8 mouse cellular contexts compared by ENCODE assay signal in the genomic region with DNA sequence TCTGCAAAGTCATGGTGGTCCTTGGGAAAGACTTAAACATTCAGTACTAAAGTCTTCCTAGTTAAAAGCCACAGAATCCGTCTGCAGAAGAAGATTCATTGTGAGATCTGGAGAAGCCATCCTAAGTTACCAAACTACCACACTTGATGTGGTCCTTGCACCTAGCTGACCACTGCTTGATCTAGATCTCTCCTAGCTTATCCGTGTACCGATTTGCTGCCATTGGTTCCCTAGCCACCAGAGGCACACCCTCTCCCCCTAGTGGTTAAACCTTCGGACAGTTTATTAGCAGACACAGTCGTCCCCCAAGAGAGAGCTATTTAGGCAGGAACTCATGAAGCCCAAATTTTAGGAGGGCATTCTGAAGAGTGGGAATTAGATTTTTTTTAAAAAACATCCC. TPM values are rescaled to one million over a fixed set of nuclear protein-coding genes. Genes with fewer than 3 reads are reported as not detected.
DNase-seq lines count a peak whose midpoint lies in the region; ATAC-seq and TF ChIP-seq lines count a peak whose summit lies in the region.

No protein-coding gene starts in this region.

- peaks cover 3% of the 10 kb centered on the region for H3K27me3 ChIP-seq in spleen, adult 2 months (ENCODE audit: control insufficient read depth, insufficient read depth, low read length)
- no peaks in the 10 kb centered on the region for H3K27me3 ChIP-seq in megakaryocyte, embryonic 14.5 days (replicated peaks)

- H3K9me3 ChIP-seq in megakaryocyte, embryonic 14.5 days = no peaks in the 10 kb centered on the region

- peak; percentile 41; the same call in 1 of the 2 replicates for TF ChIP-seq CTCF in spleen, adult 2 months (IDR thresholded peaks at IDR 0.05; ENCODE audit: extremely low read depth, insufficient read depth, insufficient read length, insufficient replicate concordance)
- peak; percentile 76 for TF ChIP-seq CTCF in left cerebral cortex, adult 2 months (IDR thresholded peaks at IDR 0.05)

- H3K36me3 ChIP-seq in spleen, adult 2 months (ENCODE audit: control insufficient read depth, insufficient read depth, low read length) = no peaks in the 10 kb centered on the region
- H3K36me3 ChIP-seq in megakaryocyte, embryonic 14.5 days (replicated peaks; ENCODE audit: low read length) = no peaks in the 10 kb centered on the region

- peaks cover 2% of the 10 kb centered on the region; the same call in 1 of the 2 replicates for H3K4me1 ChIP-seq in spleen, adult 2 months (ENCODE audit: control insufficient read depth, insufficient read depth, insufficient read length)
- H3K4me1 ChIP-seq in megakaryocyte, embryonic 14.5 days = peaks cover 10% of the 10 kb centered on the region

- peak in 1 of 2 experiments; percentile 27 for DNase-seq in spleen, adult 2 months (ENCODE audit: low read depth in 1 of 2, low spot score in 2 of 2)
- DNase-seq in spleen, adult 12 weeks (ENCODE audit: low spot score) = no peak
- DNase-seq in cerebellum, postnatal 10 days = peak; percentile 78 to 88
- peak; percentile 28 for DNase-seq in gastrocnemius, postnatal 14 days
- peak; percentile 28 to 43 for DNase-seq in left cerebral cortex, adult 2 months (ENCODE audit: extremely low spot score in 1 of 2, low spot score in 2 of 2)
- peak; percentile 38 to 54 for DNase-seq in spleen, postnatal 36 days (ENCODE audit: low spot score in 2 of 2)

- intact Hi-C loops in gastrocnemius, postnatal 14 days (cut with DNase I; ENCODE audit: low total_unique reads) = loop anchor here (5.0 kb wide), 1 partner anchor 447 kb away; no protein-coding TSS in a partner anchor
- intact Hi-C loops in left cerebral cortex, adult 2 months (cut with DNase I) = loop anchor here (1.0 to 5.0 kb wide), 3 partner anchors 252 to 447 kb away; no protein-coding TSS in a partner anchor

- ATAC-seq in inflammation-experienced regulatory T-cells, adult 6 months = peak; percentile 48

- H3K4me3 ChIP-seq in spleen, adult 2 months (ENCODE audit: extremely low read depth, insufficient read depth, insufficient read length) = no peak overlapping the region
- H3K4me3 ChIP-seq in left cerebral cortex, adult 2 months = no peak overlapping the region
- H3K4me3 ChIP-seq in megakaryocyte, embryonic 14.5 days (replicated peaks) = peak overlapping the region; percentile 92

- WGBS in spleen, adult 2 months = 2% methylated on average over 5 of the region's 5 CpGs

- no peak for TF ChIP-seq POLR2A in spleen, adult 2 months (IDR thresholded peaks at IDR 0.05; ENCODE audit: low read depth, low read length)

- H3K27ac ChIP-seq in spleen, adult 2 months (ENCODE audit: insufficient read depth, low read length) = no peak overlapping the region
- no peak overlapping the region for H3K27ac ChIP-seq in left cerebral cortex, adult 2 months

RNA-seq across cellular contexts. Expression of a gene that starts 1.9 kb away (rescaled TPM):
- 0.89 and 1.3 TPM in 2 replicates for polyA plus RNA-seq in spleen, adult 2 months (2012; rRNA removed)
- total RNA-seq in gastrocnemius, postnatal 14 days (2021) = 1 to 10 TPM; 7.2 to 7.4 TPM
- 100 to 1,000 TPM; 466 to 742 (median 572) TPM for polyA plus RNA-seq in inflammation-experienced regulatory T-cells, adult 6 months (2017; shearing (Covaris generic))
- total RNA-seq in left cerebral cortex, adult 2 months (2021) = 1 to 10 TPM; 3.7 to 4.8 TPM
- 1.7 TPM in 1 of 2 replicates, not detected in the other for polyA plus RNA-seq in megakaryocyte, embryonic 14.5 days (2012; ENCODE audit: insufficient read depth, low replicate concordance)

Comparison
In these comparisons a context has a peak if more than half of its experiments do, and no peak if none do; other contexts are left out.
1. RNA of a gene that starts 1.9 kb away (polyA plus RNA-seq): 466 to 742 TPM in inflammation-experienced regulatory T-cells, adult 6 months; 1.7 TPM in megakaryocyte, embryonic 14.5 days and 0.89 to 1.3 TPM in spleen, adult 2 months; every median in the first group is over 100 times any median in the second.